Mouse (Mus musculus): ENCODE measurements around the gene Dlg4.
"Not testable (repeated sequence)": the region's sequence is repeated elsewhere in the genome, so short reads cannot be mapped to it uniquely, and the experiment has no call there.

The Dlg4 gene

GRCm38 (mm10) chr11:70055618-70056214 is 39.0 kb downstream of the Dlg4 start:
- DNase-seq = peak; percentile 40

- DNase-seq = peak; percentile 77
Measured at GRCm38 (mm10) chr11:70057805-70058204, 41.1 kb downstream of the Dlg4 start.

- DNase-seq = no peak
Measured at GRCm38 (mm10) chr11:70059930-70060329, 43.2 kb downstream of the Dlg4 start.

- DNase-seq = no peak
Measured at GRCm38 (mm10) chr11:70063053-70063452, 46.3 kb downstream of the Dlg4 start.

GRCm38 (mm10) chr11:70066701-70067100 is 50.0 kb downstream of the Dlg4 start:
- no peak for DNase-seq

GRCm38 (mm10) chr11:70068245-70068644 is 51.5 kb downstream of the Dlg4 start:
- DNase-seq = no peak

- DNase-seq = no peak
Measured at GRCm38 (mm10) chr11:70070057-70070456, 53.3 kb downstream of the Dlg4 start.

- not testable (repeated sequence) for DNase-seq
Measured at GRCm38 (mm10) chr11:70070603-70071002, 53.9 kb downstream of the Dlg4 start.

- DNase-seq = peak; percentile 72
Measured at GRCm38 (mm10) chr11:70074379-70075071, 57.8 kb downstream of the Dlg4 start.

GRCm38 (mm10) chr11:70075581-70075980 is 58.8 kb downstream of the Dlg4 start:
- no peak for DNase-seq

GRCm38 (mm10) chr11:70077441-70077840 is 60.7 kb downstream of the Dlg4 start:
- no peak for DNase-seq

GRCm38 (mm10) chr11:70079175-70079574 is 62.4 kb downstream of the Dlg4 start:
- no peak for DNase-seq

- DNase-seq = peak; percentile 58
Measured at GRCm38 (mm10) chr11:70079928-70080327, 63.2 kb downstream of the Dlg4 start.

- DNase-seq = no peak
Measured at GRCm38 (mm10) chr11:70080803-70081590, 64.3 kb downstream of the Dlg4 start.

- no peak for DNase-seq
Measured at GRCm38 (mm10) chr11:70084563-70084962, 67.8 kb downstream of the Dlg4 start.

GRCm38 (mm10) chr11:70091986-70092783 is 75.4 kb downstream of the Dlg4 start, which contains the start of gene Asgr2:
Asgr2 (plus strand) TSS chr11:70092644.
- no peak for DNase-seq
